Comparison of ENCODE assay signal across 11 mouse cellular contexts in genomic region chr4:35034504-35035290, GRCm38 (mm10).
DNase-seq lines count a peak whose midpoint lies in the region; ATAC-seq lines count a peak whose summit lies in the region.
"Had no signal": no experiment of that assay in that cellular context is flagged by ENCODE, and none has a peak within 500 bp of the region (broad histone marks: within the 10 kb centered on the region; RNA-seq: fewer than 3 reads in every experiment).

No protein-coding gene starts in this region.

- no peak overlapping the region for H3K4me3 ChIP-seq in heart, embryonic 14.5 days (ENCODE audit: control insufficient read depth in 1 of 2, insufficient read depth in 1 of 2, low read depth in 1 of 2, low read length in 2 of 2)
- H3K4me3 ChIP-seq in embryonic facial prominence, embryonic 12.5 days = no peak overlapping the region
- no peak overlapping the region for H3K4me3 ChIP-seq in limb, embryonic 13.5 days
- H3K4me3 ChIP-seq: forebrain, embryonic 10.5 days had no signal

- no peaks in the 10 kb centered on the region; a peak in 1 of 4 replicates for H3K4me1 ChIP-seq in heart, embryonic 14.5 days (ENCODE audit: control insufficient read depth in 2 of 2, insufficient read depth in 2 of 2, low read length in 2 of 2)
- peaks cover 12% of the 10 kb centered on the region; the same call in 1 of the 2 replicates for H3K4me1 ChIP-seq in embryonic facial prominence, embryonic 12.5 days
- H3K4me1 ChIP-seq in limb, embryonic 13.5 days = peaks cover 6% of the 10 kb centered on the region; the same call in 1 of the 2 replicates

- no peaks in the 10 kb centered on the region for H3K36me3 ChIP-seq in heart, embryonic 14.5 days (ENCODE audit: control insufficient read depth, insufficient read depth, low read length)
- H3K36me3 ChIP-seq in embryonic facial prominence, embryonic 12.5 days = no peaks in the 10 kb centered on the region
- H3K36me3 ChIP-seq in limb, embryonic 13.5 days = no peaks in the 10 kb centered on the region

- H3K27ac ChIP-seq in heart, embryonic 14.5 days (replicated peaks in 1 of 2; ENCODE audit: control insufficient read depth in 1 of 2, insufficient read depth in 1 of 2, low read depth in 2 of 2, low read length in 2 of 2) = no peak overlapping the region
- H3K27ac ChIP-seq in embryonic facial prominence, embryonic 12.5 days = no peak overlapping the region
- no peak overlapping the region for H3K27ac ChIP-seq in limb, embryonic 13.5 days
- H3K27ac ChIP-seq: forebrain, embryonic 10.5 days had no signal

- no peaks in the 10 kb centered on the region for H3K27me3 ChIP-seq in heart, embryonic 14.5 days (ENCODE audit: control insufficient read depth, insufficient read depth, low read length)
- no peaks in the 10 kb centered on the region for H3K27me3 ChIP-seq in embryonic facial prominence, embryonic 12.5 days
- H3K27me3 ChIP-seq in limb, embryonic 13.5 days = no peaks in the 10 kb centered on the region

- no peak for DNase-seq in heart, postnatal 4 days
- DNase-seq in B cell, adult 2 months = peak; percentile 2 to 4
- DNase-seq in thymus, adult 18-20 months = no peak
- no peak for DNase-seq in layer of hippocampus, postnatal 10 days (ENCODE audit: low spot score in 2 of 2)
- DNase-seq in lung, postnatal 10 days = no peak
- DNase-seq: cerebellum, adult 9-10 months; thymus, postnatal 25 days had no signal

- WGBS in heart, embryonic 14.5 days = 45% methylated on average over 18 of the region's 18 CpGs
- WGBS in embryonic facial prominence, embryonic 12.5 days = 29% methylated on average over 18 of the region's 18 CpGs
- 35% methylated on average over 18 of the region's 18 CpGs for WGBS in limb, embryonic 13.5 days

- 0 out of 2 replicates have a peak, but pooled peaks cover 2% of the 10 kb centered on the region for H3K9me3 ChIP-seq in heart, embryonic 14.5 days (ENCODE audit: control insufficient read depth, low read length)
- no peaks in the 10 kb centered on the region for H3K9me3 ChIP-seq in embryonic facial prominence, embryonic 12.5 days
- no peaks in the 10 kb centered on the region for H3K9me3 ChIP-seq in limb, embryonic 13.5 days
- H3K9me3 ChIP-seq: forebrain, embryonic 10.5 days had no signal

- H3K4me2 ChIP-seq in heart, embryonic 14.5 days (ENCODE audit: low read length) = peak overlapping the region; percentile 28; the same call in 1 of the 2 replicates
- H3K4me2 ChIP-seq in embryonic facial prominence, embryonic 12.5 days (replicated peaks) = peak overlapping the region; percentile 32; the same call in 1 of the 2 replicates
- peak overlapping the region; percentile 41 for H3K4me2 ChIP-seq in limb, embryonic 13.5 days (replicated peaks)

- H3K9ac ChIP-seq in heart, embryonic 14.5 days (ENCODE audit: low read length) = no peak overlapping the region
- no peak overlapping the region for H3K9ac ChIP-seq in embryonic facial prominence, embryonic 12.5 days
- H3K9ac ChIP-seq in limb, embryonic 13.5 days = no peak overlapping the region

- no peak for ATAC-seq in heart, embryonic 14.5 days (ENCODE audit: insufficient number of reproducible peaks, insufficient read depth, low FRiP score, low read depth)
- no peak for ATAC-seq in embryonic facial prominence, embryonic 12.5 days (ENCODE audit: insufficient number of reproducible peaks, insufficient read depth, low FRiP score, low TSS enrichment)
- no peak for ATAC-seq in limb, embryonic 13.5 days (ENCODE audit: low FRiP score, low read depth)

Comparison
In these comparisons a context has a peak if more than half of its experiments do, and no peak if none do; other contexts are left out.
1. DNase-seq: peak in B cell, adult 2 months (2 of 2); none in heart, postnatal 4 days (single experiment), thymus, adult 18-20 months (0 of 2), layer of hippocampus, postnatal 10 days (0 of 2) and lung, postnatal 10 days (single experiment).
2. Peak in every context shown above with its lines, with median percentiles within 50 percentile points of each other: H3K4me2 ChIP-seq.